Mouse (Mus musculus): Measurements from ENCODE around the gene Snx9. TPM values are rescaled to one million over a fixed set of nuclear protein-coding genes. Genes with fewer than 3 reads are reported as not detected.
A peak's percentile ranks its signal among the peaks of the same experiment; 100 is the strongest.

The Snx9 gene
- total and polyA plus RNA-seq, 3 experiments: 12.9 to 22.8 TPM; not detected in 1

- peaks cover 26 to 61% of the 10 kb centered on the region in 2 experiments for H3K4me1 ChIP-seq (ENCODE audit: control insufficient read depth in 1 of 2, insufficient read depth in 2 of 2, low read length in 2 of 2)
- TF ChIP-seq ZMIZ1 (IDR thresholded peaks at IDR 0.05; ENCODE audit: low read depth, low read length) (no peak), ZKSCAN1 (IDR thresholded peaks at IDR 0.05; ENCODE audit: low read depth, low read length) (no peak), USF1 (IDR thresholded peaks at IDR 0.05; ENCODE audit: low read depth, low read length) (0 out of 2 replicates have a peak, but pooled peaks have one; percentile 15), JUND (IDR thresholded peaks at IDR 0.05; ENCODE audit: low read depth, low read length) (no peak), MYC (IDR thresholded peaks at IDR 0.05; ENCODE audit: low read depth, low read length) (no peak), MYB (IDR thresholded peaks at IDR 0.05; ENCODE audit: low read depth, low read length) (peak; percentile 87), MAX (IDR thresholded peaks at IDR 0.05; ENCODE audit: low read length) (peak; percentile 65), KAT2A (conservative IDR thresholded peaks at IDR 0.05; ENCODE audit: low read depth, low read length) (no peak; the same call in 1 of the 2 replicates), POLR2AphosphoS5 (IDR thresholded peaks at IDR 0.05; ENCODE audit: borderline replicate concordance, low read depth, low read length) (no peak), SMC3 (IDR thresholded peaks at IDR 0.05; ENCODE audit: low read depth, low read length) (no peak), TBP (IDR thresholded peaks at IDR 0.05; ENCODE audit: low read depth, low read length) (no peak), GABPA (IDR thresholded peaks at IDR 0.05; ENCODE audit: low read depth, low read length) (no peak), RCOR1 (IDR thresholded peaks at IDR 0.05; ENCODE audit: low read depth, low read length) (peak; percentile 71), GATA1 (IDR thresholded peaks at IDR 0.05; ENCODE audit: low read depth, low read length) (peak; percentile 48; the same call in 1 of the 2 replicates), SIN3A (IDR thresholded peaks at IDR 0.05; ENCODE audit: low read length) (peak; percentile 36; the same call in 1 of the 2 replicates), BHLHE40 (IDR thresholded peaks at IDR 0.05; ENCODE audit: borderline replicate concordance, low read depth, low read length) (no peak), CHD2 (IDR thresholded peaks at IDR 0.05; ENCODE audit: low read length) (no peak), ETS1 (IDR thresholded peaks at IDR 0.05; ENCODE audit: low read depth, low read length) (peak; percentile 92), ZNF384 (IDR thresholded peaks at IDR 0.05; ENCODE audit: low read depth, low read length) (no peak), RAD21 (IDR thresholded peaks at IDR 0.05; ENCODE audit: low read depth, low read length) (no peak), NELFE (IDR thresholded peaks at IDR 0.05; ENCODE audit: low read depth, low read length) (no peak; the same call in 1 of the 2 replicates), ELF1 (IDR thresholded peaks at IDR 0.05; ENCODE audit: low read depth, low read length) (peak; percentile 39; the same call in 1 of the 2 replicates), MAZ (IDR thresholded peaks at IDR 0.05; ENCODE audit: low read depth, low read length) (no peak), TAL1 (IDR thresholded peaks at IDR 0.05; ENCODE audit: low read length) (peak; percentile 61; the same call in 1 of the 2 replicates), CHD1 (IDR thresholded peaks at IDR 0.05; ENCODE audit: low read depth, low read length) (no peak), UBTF (IDR thresholded peaks at IDR 0.05; ENCODE audit: borderline replicate concordance, insufficient read depth, low read depth, low read length) (no peak), TCF12 (IDR thresholded peaks at IDR 0.05; ENCODE audit: low read depth, low read length) (peak; percentile 90), HCFC1 (IDR thresholded peaks at IDR 0.05; ENCODE audit: low read depth, low read length) (no peak), CTCF (IDR thresholded peaks at IDR 0.05 in 2 of 3, conservative IDR thresholded peaks at IDR 0.05 in 1 of 3; ENCODE audit: control insufficient read depth in 1 of 3, insufficient read depth in 1 of 3, low read depth in 2 of 3, low read length in 3 of 3, poor library complexity in 1 of 3, severe bottlenecking in 1 of 3) (no peak), MXI1 (IDR thresholded peaks at IDR 0.05; ENCODE audit: low read depth, low read length) (no peak; the same call in 1 of the 2 replicates), NRF1 (IDR thresholded peaks at IDR 0.05; ENCODE audit: insufficient read depth, low read depth, low read length, poor library complexity, severe bottlenecking) (no peak), EP300 (IDR thresholded peaks at IDR 0.05; ENCODE audit: low read depth in 1 of 2, low read length in 2 of 2) (peak; percentile 84 to 94)
- DNase-seq (ENCODE audit: low read depth, low spot score): peak; percentile 67
- peaks cover 5% of the 10 kb centered on the region for H3K79me2 ChIP-seq (ENCODE audit: control insufficient read depth, insufficient read depth, low read length, poor library complexity)
- H3K27ac ChIP-seq (ENCODE audit: control insufficient read depth, low read depth, low read length): peak overlapping the region; percentile 75
- H3K9me3 ChIP-seq (replicated peaks; ENCODE audit: insufficient read depth, low read length): no peaks in the 10 kb centered on the region
- peaks cover 0 to 57% of the 10 kb centered on the region in 2 experiments; a peak in 2 of 4 replicates for H3K36me3 ChIP-seq (ENCODE audit: control insufficient read depth in 1 of 2, insufficient read depth in 2 of 2, low read length in 2 of 2)
- no peaks in the 10 kb centered on the region for H3K27me3 ChIP-seq (ENCODE audit: control insufficient read depth in 1 of 2, insufficient read depth in 2 of 2, low read length in 2 of 2)
- peak overlapping the region; percentile 37 for H3K9ac ChIP-seq (ENCODE audit: control insufficient read depth, low read depth, low read length, poor library complexity, severe bottlenecking)
- no peak overlapping the region for H3K4me3 ChIP-seq (ENCODE audit: control insufficient read depth in 1 of 2, insufficient read depth in 1 of 2, low read depth in 2 of 2, low read length in 2 of 2)
These were observed 46.9 kb upstream of the Snx9 start for GRCm38 (mm10) chr17:5794276-5794675.
